Mouse (Mus musculus): ENCODE measurements around the gene Raet1e. TPM values are rescaled to one million over a fixed set of nuclear protein-coding genes. Genes with fewer than 3 reads are reported as not detected.

Raet1e gene
- 0.17 TPM for polyA plus RNA-seq (2017; shearing (Covaris generic))

GRCm38 (mm10) chr10:22158310-22158999 lies at the start of gene Raet1e, which contains the start of gene H60b:
Raet1e (plus strand) TSS chr10:22158569.
H60b (plus strand) TSS chr10:22158586.

GRCm38 (mm10) chr10:22149073-22149690 lies 9.2 kb upstream of the Raet1e start, which contains the start of gene E030030I06Rik:
E030030I06Rik (minus strand) TSS chr10:22149270.

GRCm38 (mm10) chr10:22360252-22360651 lies 201.9 kb downstream of the Raet1e start, which contains the start of gene Raet1d:
Raet1d (plus strand) TSS chr10:22360552.

Other genes starting within 250 kb of the Raet1e start
- gene 4930444G20Rik, start 90.5 kb upstream of the Raet1e start, polyA plus RNA-seq (2017; shearing (Covaris generic)): not detected
- 20.2 TPM for gene E030030I06Rik, start 9.3 kb upstream of the Raet1e start, polyA plus RNA-seq (2017; shearing (Covaris generic))
- gene H60b, start within 50 bp of the Raet1e start, polyA plus RNA-seq (2017; shearing (Covaris generic)): 8.6 TPM
- gene Raet1d, start 202.0 kb downstream of the Raet1e start, polyA plus RNA-seq (2017; shearing (Covaris generic)): 0.50 TPM

Measured in activated CD4-positive, CD25-positive, alpha-beta regulatory T cell, adult 9 weeks (primary cell).